Mouse (Mus musculus): ENCODE results near the gene Kndc1. TPM values are rescaled to one million over a fixed set of nuclear protein-coding genes. Genes with fewer than 3 reads are reported as not detected.

Gene Kndc1
- total RNA-seq, 2 experiments from 2014 or later = not detected

GRCm38 (mm10) chr7:139944291-139945240, 50.1 kb downstream of the Kndc1 start:
- ATAC-seq (replicated peaks; ENCODE audit: low FRiP score, low TSS enrichment, poor library complexity, severe bottlenecking) = peak; percentile 12; the same call in 1 of the 2 replicates

DNA sequence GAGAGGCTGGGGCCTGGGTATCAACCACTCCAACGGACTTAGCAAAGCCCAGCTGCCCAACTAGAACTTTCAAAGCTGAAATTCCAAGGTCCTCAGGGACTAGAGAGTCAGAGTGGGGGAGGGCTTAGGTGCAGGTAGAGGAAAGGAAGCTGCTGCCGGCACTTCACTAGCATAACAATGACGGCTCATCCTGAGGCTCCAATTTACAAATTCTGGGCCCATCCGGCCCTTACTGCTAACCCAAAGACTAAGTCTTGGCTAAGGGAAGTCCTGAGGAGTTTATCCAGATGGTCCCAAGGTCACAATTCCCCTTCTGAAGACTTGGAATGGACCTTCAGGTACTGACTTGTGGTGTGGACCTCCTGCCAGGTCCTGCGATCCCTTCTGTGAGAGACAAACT, 51.0 kb downstream of the Kndc1 start:
- no peak for ATAC-seq (replicated peaks; ENCODE audit: low FRiP score, low TSS enrichment, poor library complexity, severe bottlenecking)

- no peak for ATAC-seq (replicated peaks; ENCODE audit: low FRiP score, low TSS enrichment, poor library complexity, severe bottlenecking)
These were observed 51.5 kb downstream of the Kndc1 start for GRCm38 (mm10) chr7:139946032-139946431.

GRCm38 (mm10) chr7:139949893-139950282, 55.4 kb downstream of the Kndc1 start:
- peak; percentile 81 for ATAC-seq (replicated peaks; ENCODE audit: low FRiP score, low TSS enrichment, poor library complexity, severe bottlenecking)

DNA sequence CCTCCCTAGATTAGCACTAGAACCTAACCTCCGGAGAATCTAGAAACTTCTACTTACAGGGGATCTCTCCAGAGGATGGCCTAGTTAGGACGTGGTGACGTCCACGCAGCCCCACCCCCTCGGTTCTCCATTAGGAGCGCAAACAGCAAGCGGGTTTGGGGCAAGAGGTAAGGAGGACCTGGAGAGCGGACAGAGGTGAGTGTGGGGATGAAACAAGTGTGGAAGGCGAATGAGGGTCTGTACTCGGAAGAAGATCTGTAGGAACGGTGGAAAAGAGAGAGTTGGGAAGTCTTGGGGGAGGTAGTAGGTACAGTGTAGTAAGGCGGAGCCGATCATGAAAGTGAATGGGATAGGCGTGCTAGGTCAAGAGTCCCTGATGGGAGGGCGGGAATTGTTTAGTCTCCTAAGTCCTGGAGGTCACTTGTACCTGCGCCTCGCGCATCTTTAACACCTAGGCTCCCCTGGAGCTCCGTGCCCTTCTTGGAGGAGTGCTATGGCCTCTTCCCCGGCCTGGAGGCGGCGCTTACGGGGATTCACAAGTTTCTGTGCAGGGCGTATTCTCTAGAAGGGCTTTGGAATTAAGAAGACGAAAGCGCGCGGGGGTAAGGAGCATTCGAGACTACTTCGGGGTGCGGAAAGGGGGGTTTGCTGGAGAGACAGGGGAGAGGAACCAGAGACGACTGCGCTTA, 55.9 kb downstream of the Kndc1 start:
- ATAC-seq (replicated peaks; ENCODE audit: low FRiP score, low TSS enrichment, poor library complexity, severe bottlenecking) = peak; percentile 78

- ATAC-seq (replicated peaks; ENCODE audit: low FRiP score, low TSS enrichment, poor library complexity, severe bottlenecking) = peak; percentile 31; the same call in 1 of the 2 replicates
These were observed 56.6 kb downstream of the Kndc1 start for GRCm38 (mm10) chr7:139951079-139951478.

DNA sequence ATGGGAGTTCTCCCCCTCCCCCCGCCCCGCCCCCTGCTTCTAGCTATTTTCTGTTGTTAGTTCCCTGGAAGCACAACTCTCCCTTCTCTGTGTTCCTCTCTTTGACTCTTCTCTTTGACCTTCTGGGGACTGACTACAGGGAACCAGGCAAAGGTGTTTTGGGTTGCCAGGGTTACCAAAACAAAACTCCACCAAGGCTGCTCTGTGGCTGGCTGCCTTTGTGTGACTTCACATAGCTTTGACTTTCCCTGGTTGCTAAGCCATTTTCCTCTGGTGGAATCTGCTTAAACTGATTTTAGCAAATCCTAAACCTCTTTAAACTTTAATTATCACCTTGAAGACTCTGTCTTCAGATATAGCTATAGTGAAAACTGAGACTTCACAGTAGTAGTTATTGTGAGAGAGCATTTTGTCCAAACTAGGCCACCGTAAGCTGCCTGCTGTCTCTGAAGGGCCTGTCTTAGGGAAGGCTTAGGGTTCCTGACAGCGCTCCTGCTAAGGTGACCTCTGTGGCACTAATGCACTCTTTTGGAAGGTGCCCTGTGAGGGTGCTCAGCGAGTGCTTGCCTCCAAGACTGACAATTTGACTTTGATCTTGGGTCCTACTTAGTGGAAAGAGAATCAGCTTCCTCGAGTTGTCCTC, 57.6 kb downstream of the Kndc1 start:
- no peak for ATAC-seq (replicated peaks; ENCODE audit: low FRiP score, low TSS enrichment, poor library complexity, severe bottlenecking)

- peak; percentile 93 for ATAC-seq (replicated peaks; ENCODE audit: low FRiP score, low TSS enrichment, poor library complexity, severe bottlenecking)
These were observed 61.0 kb downstream of the Kndc1 start for GRCm38 (mm10) chr7:139955505-139955904.

GRCm38 (mm10) chr7:139956658-139957057, 62.2 kb downstream of the Kndc1 start:
- no peak for ATAC-seq (replicated peaks; ENCODE audit: low FRiP score, low TSS enrichment, poor library complexity, severe bottlenecking)

DNA sequence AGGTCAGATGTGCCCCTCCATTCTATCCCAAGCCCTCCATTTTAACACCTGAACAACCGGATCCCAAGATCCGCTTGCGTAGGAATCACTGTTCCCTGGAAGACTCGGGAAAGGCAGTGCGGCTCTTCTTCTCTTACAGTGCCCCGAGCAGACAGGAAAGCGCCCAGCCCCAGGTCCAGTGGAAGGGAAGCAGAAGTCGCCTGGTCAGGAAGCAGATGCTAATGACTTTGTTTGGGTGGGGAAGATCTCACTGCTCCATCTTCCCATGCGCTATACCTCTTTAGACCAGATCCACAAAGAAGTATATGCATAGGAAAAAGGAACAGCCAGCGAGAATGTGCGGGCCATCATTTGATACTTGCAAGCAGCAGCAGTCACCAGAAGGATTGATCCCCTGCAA, 62.9 kb downstream of the Kndc1 start:
- ATAC-seq (replicated peaks; ENCODE audit: low FRiP score, low TSS enrichment, poor library complexity, severe bottlenecking) = no peak

DNA sequence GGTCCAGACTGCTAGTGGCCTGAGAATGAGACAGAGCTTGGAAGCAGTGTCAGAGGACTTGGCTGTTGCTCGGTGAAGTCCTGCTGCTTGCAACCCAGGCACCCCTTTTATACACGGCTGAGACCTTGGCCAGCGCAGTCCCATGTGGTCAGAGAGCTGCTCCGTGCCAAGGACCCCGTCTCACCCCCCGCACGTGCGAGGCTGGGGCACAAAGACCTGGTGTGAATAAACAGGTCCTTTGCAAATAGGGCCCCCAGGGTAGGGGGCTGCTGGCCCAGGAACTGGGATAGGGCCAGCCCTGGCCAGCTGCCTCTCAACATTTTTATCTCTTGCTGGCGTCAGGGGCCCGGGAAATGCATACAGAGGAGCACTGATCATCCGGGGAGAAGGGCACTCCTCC, 63.5 kb downstream of the Kndc1 start:
- ATAC-seq (replicated peaks; ENCODE audit: low FRiP score, low TSS enrichment, poor library complexity, severe bottlenecking) = no peak

- ATAC-seq (replicated peaks; ENCODE audit: low FRiP score, low TSS enrichment, poor library complexity, severe bottlenecking) = no peak
These were observed 66.6 kb downstream of the Kndc1 start for GRCm38 (mm10) chr7:139961141-139961540.

DNA sequence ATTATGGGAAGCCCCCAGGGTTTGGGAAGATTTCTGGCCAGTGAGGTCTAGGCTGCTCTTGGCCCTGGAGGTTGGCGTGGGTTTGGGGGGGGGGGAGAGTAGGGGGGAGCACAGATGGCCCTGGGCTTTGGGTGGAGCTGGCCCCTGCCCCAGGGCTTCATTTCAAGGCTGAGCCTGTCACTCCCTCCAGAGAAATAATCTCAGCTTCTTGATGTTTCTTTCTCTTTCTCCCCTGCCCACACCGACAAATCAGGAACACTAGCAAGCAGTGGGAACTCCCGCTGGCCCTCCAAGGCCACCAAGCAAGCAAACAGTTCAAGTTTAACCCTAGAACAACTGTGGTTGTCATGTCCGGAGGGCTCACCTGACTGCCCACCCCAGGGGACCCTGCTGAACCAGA, 69.3 kb downstream of the Kndc1 start:
- no peak for ATAC-seq (replicated peaks; ENCODE audit: low FRiP score, low TSS enrichment, poor library complexity, severe bottlenecking)

GRCm38 (mm10) chr7:139967175-139967574, 72.7 kb downstream of the Kndc1 start:
- no peak for ATAC-seq (replicated peaks; ENCODE audit: low FRiP score, low TSS enrichment, poor library complexity, severe bottlenecking)

GRCm38 (mm10) chr7:139968428-139968827, 73.9 kb downstream of the Kndc1 start:
- no peak for ATAC-seq (replicated peaks; ENCODE audit: low FRiP score, low TSS enrichment, poor library complexity, severe bottlenecking)

- peak; percentile 55 for ATAC-seq (replicated peaks; ENCODE audit: low FRiP score, low TSS enrichment, poor library complexity, severe bottlenecking)
These were observed 75.0 kb downstream of the Kndc1 start for GRCm38 (mm10) chr7:139969348-139970130.

DNA sequence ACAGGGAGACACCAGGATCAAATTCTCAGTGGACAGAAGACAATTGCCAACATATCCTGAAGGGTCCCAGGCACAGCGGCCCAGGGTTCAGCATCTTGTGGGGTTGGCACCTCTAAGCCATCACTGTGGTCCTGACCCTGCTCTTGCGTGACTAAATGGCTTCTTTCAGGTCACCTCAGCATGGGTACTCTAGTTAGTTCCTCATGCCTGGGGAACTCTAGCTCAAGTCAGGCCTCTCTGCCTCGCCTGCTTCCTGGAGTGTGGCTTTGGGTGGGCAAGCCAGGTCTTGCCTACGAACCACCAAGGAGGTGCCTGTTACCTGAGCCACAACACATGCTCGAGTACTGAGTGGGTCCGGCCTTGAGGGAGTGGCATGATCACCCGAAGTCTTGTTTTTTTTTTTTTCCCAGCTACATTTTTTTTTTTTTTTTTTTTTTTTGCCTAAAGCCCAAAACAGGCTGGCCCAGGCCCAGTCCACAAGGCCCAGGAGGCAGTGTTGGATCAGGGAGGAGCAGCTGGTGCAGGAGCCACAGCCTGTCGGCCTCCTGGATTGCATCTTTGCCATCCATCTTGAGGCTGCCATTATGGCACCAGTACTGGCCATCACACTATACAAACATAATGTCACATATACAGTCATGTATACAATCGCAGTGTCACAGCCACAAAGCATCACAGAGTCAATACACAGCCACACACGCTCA, 75.9 kb downstream of the Kndc1 start:
- no peak for ATAC-seq (replicated peaks; ENCODE audit: low FRiP score, low TSS enrichment, poor library complexity, severe bottlenecking)

DNA sequence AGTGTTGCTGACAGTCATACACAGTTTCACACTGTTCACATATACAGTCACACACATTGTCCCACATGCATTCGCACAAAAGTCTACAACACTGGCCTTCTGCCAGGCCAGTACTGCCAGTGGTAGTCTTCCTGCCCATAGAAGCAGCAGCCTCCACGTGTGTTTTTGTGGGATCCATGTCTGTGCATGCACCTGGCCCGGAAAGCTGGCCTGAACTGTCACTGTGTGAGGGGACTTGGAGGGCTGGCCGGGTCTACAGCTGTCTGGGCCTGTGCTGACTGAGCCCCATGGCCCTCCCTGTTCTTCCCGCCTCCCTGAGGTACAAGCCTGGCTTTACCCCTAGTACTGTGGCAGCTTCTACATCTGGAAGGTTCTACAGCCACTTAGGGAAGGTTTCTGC, 76.5 kb downstream of the Kndc1 start:
- ATAC-seq (replicated peaks; ENCODE audit: low FRiP score, low TSS enrichment, poor library complexity, severe bottlenecking) = no peak

DNA sequence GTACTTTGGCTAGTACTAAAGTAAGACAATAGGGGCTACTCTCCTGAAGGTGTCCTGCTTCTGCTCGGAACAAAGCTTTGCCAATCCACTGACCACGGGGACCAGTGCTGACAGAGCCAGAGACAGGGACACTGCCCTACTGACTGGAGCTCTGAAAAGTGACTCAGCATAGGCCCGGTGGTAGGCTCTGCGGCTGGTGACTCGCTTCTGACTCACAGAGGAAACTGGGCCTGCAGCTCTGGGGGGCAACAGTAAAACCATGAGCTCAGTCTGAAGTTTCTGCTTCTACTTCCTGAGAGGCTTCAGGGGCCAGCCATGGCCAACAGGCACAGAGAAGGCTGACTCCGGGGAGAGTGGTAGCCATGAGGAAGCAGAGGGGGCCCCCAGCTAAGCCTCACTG, 76.9 kb downstream of the Kndc1 start:
- ATAC-seq (replicated peaks; ENCODE audit: low FRiP score, low TSS enrichment, poor library complexity, severe bottlenecking) = no peak

All from megakaryocyte-erythroid progenitor cell, adult 5-6 weeks (primary cell).